Mouse (Mus musculus) midbrain, embryonic 15.5 days (tissue): ENCODE measurements around the gene Kit. TPM values are rescaled to one million over a fixed set of nuclear protein-coding genes. Genes with fewer than 3 reads are reported as not detected.

Experiments
- ATAC-seq: fragments of 200-750 bp; cut with Nextera tagmentation; replicated peaks from 2 replicates; pipeline ENCODE4 v1.8.0; 2017; ENCODE audit warnings: moderate TSS enrichment
- H3K27ac ChIP-seq: fragments of 300-500 bp; sonication (generic); 2 replicates; pipeline ENCODE4 v1.5.1; 2015; ENCODE audit warnings: mild to moderate bottlenecking, inconsistent platforms
- H3K27me3 ChIP-seq: fragments of 300-500 bp; sonication (generic); replicated peaks from 2 replicates; pipeline ENCODE4 v1.6.1; 2015; ENCODE audit warnings: inconsistent platforms
- H3K36me3 ChIP-seq: fragments of 300-500 bp; sonication (generic); replicated peaks from 2 replicates; pipeline ENCODE4 v1.6.1; 2015; ENCODE audit warnings: inconsistent platforms
- H3K4me1 ChIP-seq: fragments of 300-500 bp; sonication (generic); 2 replicates; pipeline ENCODE4 v1.6.1; 2015; ENCODE audit warnings: inconsistent platforms
- H3K4me2 ChIP-seq: fragments of 300-500 bp; sonication (generic); 2 replicates; pipeline ENCODE4 v1.6.1; 2015; ENCODE audit warnings: inconsistent platforms, mild to moderate bottlenecking, moderate library complexity
- H3K4me3 ChIP-seq: fragments of 300-500 bp; sonication (generic); 2 replicates; pipeline ENCODE4 v1.5.1; 2015; ENCODE audit warnings: mild to moderate bottlenecking, inconsistent platforms
- H3K9ac ChIP-seq: fragments of 300-500 bp; sonication (generic); 2 replicates; pipeline ENCODE4 v1.6.1; 2015; ENCODE audit warnings: mild to moderate bottlenecking, inconsistent platforms
- H3K9me3 ChIP-seq: fragments of 300-500 bp; sonication (generic); 2 replicates; pipeline ENCODE4 v1.6.1; 2016; ENCODE audit warnings: inconsistent platforms
- WGBS: fragments of 180-500 bp; shearing (Covaris S2); methylation state at CpG from one replicate; pipeline ENCODE4 v1.1.7; 2015; ENCODE audit warnings: mixed read lengths; 5-methylcytosine and 5-hydroxymethylcytosine counted together
- polyA plus RNA-seq: library from polyadenylated mRNA; unstranded; fragments of >200 nt; fragmentation: Nextera tagmentation; extraction: Ambion mirVana; gene quantifications from 2 replicates; pipeline ENCODE4 v1.2.1, GENCODE M21; 2015

Kit gene
- polyA plus RNA-seq, 1 experiment from 2014 or later = 44.0 TPM

- Histone ChIP-seq H3K4me3 (no peak overlapping the region), H3K9ac (no peak overlapping the region), H3K36me3 (peaks cover 9% of the 10 kb centered on the region; the same call in 1 of the 2 replicates), H3K9me3 (no peaks in the 10 kb centered on the region), H3K4me1 (peaks cover 7% of the 10 kb centered on the region; the same call in 1 of the 2 replicates), H3K27ac (no peak overlapping the region), H3K4me2 (no peak overlapping the region), H3K27me3 (no peaks in the 10 kb centered on the region)
- no peak for ATAC-seq
- 89% methylated on average over 11 of the region's 11 CpGs for WGBS
Observed at GRCm38 (mm10) chr5:75623007-75623406, 48.3 kb downstream of the Kit start.

GRCm38 (mm10) chr5:75623520-75623919, 48.8 kb downstream of the Kit start:
- H3K4me3 ChIP-seq = no peak overlapping the region
- no peak for ATAC-seq
- H3K9ac ChIP-seq = no peak overlapping the region
- no peaks in the 10 kb centered on the region for H3K9me3 ChIP-seq
- 77% methylated on average over 1 of the region's 1 CpGs for WGBS
- H3K4me2 ChIP-seq = no peak overlapping the region
- peaks cover 9% of the 10 kb centered on the region; the same call in 1 of the 2 replicates for H3K36me3 ChIP-seq
- no peaks in the 10 kb centered on the region for H3K27me3 ChIP-seq
- H3K4me1 ChIP-seq = peaks cover 7% of the 10 kb centered on the region; the same call in 1 of the 2 replicates
- H3K27ac ChIP-seq = no peak overlapping the region

GRCm38 (mm10) chr5:75623993-75624706, 49.4 kb downstream of the Kit start:
- Histone ChIP-seq H3K9me3 (no peaks in the 10 kb centered on the region), H3K4me2 (no peak overlapping the region), H3K27me3 (no peaks in the 10 kb centered on the region), H3K9ac (no peak overlapping the region), H3K36me3 (peaks cover 9% of the 10 kb centered on the region; the same call in 1 of the 2 replicates), H3K27ac (no peak overlapping the region), H3K4me3 (no peak overlapping the region), H3K4me1 (peaks cover 7% of the 10 kb centered on the region; the same call in 1 of the 2 replicates)
- 95% methylated on average over 20 of the region's 20 CpGs for WGBS
- ATAC-seq = no peak

- Histone ChIP-seq H3K9ac (no peak overlapping the region), H3K27ac (no peak overlapping the region), H3K36me3 (peaks cover 9% of the 10 kb centered on the region; the same call in 1 of the 2 replicates), H3K4me3 (no peak overlapping the region), H3K4me2 (no peak overlapping the region), H3K4me1 (peaks cover 7% of the 10 kb centered on the region; the same call in 1 of the 2 replicates), H3K9me3 (no peaks in the 10 kb centered on the region), H3K27me3 (no peaks in the 10 kb centered on the region)
- no peak for ATAC-seq
Observed at GRCm38 (mm10) chr5:75625059-75625458, 50.3 kb downstream of the Kit start.

- H3K9me3 ChIP-seq = no peaks in the 10 kb centered on the region
- no peak overlapping the region for H3K4me3 ChIP-seq
- no peak overlapping the region for H3K27ac ChIP-seq
- H3K4me1 ChIP-seq = peaks cover 7% of the 10 kb centered on the region; the same call in 1 of the 2 replicates
- ATAC-seq = peak; percentile 31
- no peak overlapping the region for H3K9ac ChIP-seq
- H3K27me3 ChIP-seq = no peaks in the 10 kb centered on the region
- H3K36me3 ChIP-seq = peaks cover 3% of the 10 kb centered on the region; the same call in 1 of the 2 replicates
- no peak overlapping the region for H3K4me2 ChIP-seq
- 35% methylated on average over 8 of the region's 8 CpGs for WGBS
Observed at GRCm38 (mm10) chr5:75626284-75626683, 51.6 kb downstream of the Kit start.

- Histone ChIP-seq H3K4me2 (no peak overlapping the region), H3K4me3 (no peak overlapping the region), H3K27me3 (no peaks in the 10 kb centered on the region), H3K9me3 (no peaks in the 10 kb centered on the region), H3K9ac (no peak overlapping the region), H3K27ac (no peak overlapping the region), H3K4me1 (peaks cover 7% of the 10 kb centered on the region; the same call in 1 of the 2 replicates), H3K36me3 (0 out of 2 replicates have a peak, but pooled peaks cover under 1% of the 10 kb centered on the region)
- peak; percentile 46; the same call in 1 of the 2 replicates for ATAC-seq
- WGBS = 35% methylated on average over 6 of the region's 6 CpGs
Observed at GRCm38 (mm10) chr5:75626703-75627102, 52.0 kb downstream of the Kit start.

- Histone ChIP-seq H3K36me3 (no peaks in the 10 kb centered on the region), H3K4me2 (no peak overlapping the region), H3K4me3 (no peak overlapping the region), H3K9ac (no peak overlapping the region), H3K27me3 (no peaks in the 10 kb centered on the region), H3K4me1 (peaks cover 5% of the 10 kb centered on the region; the same call in 1 of the 2 replicates), H3K9me3 (no peaks in the 10 kb centered on the region), H3K27ac (no peak overlapping the region)
- WGBS = 93% methylated on average over 5 of the region's 5 CpGs
- no peak for ATAC-seq
Observed at GRCm38 (mm10) chr5:75632257-75632656, 57.5 kb downstream of the Kit start.

- no peak overlapping the region for H3K4me3 ChIP-seq
- H3K9me3 ChIP-seq = no peaks in the 10 kb centered on the region
- H3K4me2 ChIP-seq = no peak overlapping the region
- no peak overlapping the region for H3K9ac ChIP-seq
- no peaks in the 10 kb centered on the region for H3K36me3 ChIP-seq
- no peak overlapping the region for H3K27ac ChIP-seq
- H3K4me1 ChIP-seq = peaks cover 5% of the 10 kb centered on the region; the same call in 1 of the 2 replicates
- 86% methylated on average over 18 of the region's 18 CpGs for WGBS
- H3K27me3 ChIP-seq = no peaks in the 10 kb centered on the region
- ATAC-seq = no peak
Observed at GRCm38 (mm10) chr5:75632846-75633640, 58.3 kb downstream of the Kit start.

GRCm38 (mm10) chr5:75635385-75635784, 60.7 kb downstream of the Kit start:
- Histone ChIP-seq H3K27ac (no peak overlapping the region), H3K9ac (no peak overlapping the region), H3K9me3 (no peaks in the 10 kb centered on the region), H3K4me2 (no peak overlapping the region), H3K27me3 (no peaks in the 10 kb centered on the region), H3K4me3 (no peak overlapping the region), H3K4me1 (peaks cover 5% of the 10 kb centered on the region; the same call in 1 of the 2 replicates), H3K36me3 (no peaks in the 10 kb centered on the region)
- WGBS = 60% methylated on average over 12 of the region's 12 CpGs
- ATAC-seq = peak; percentile 50

- no peaks in the 10 kb centered on the region for H3K9me3 ChIP-seq
- 79% methylated on average over 11 of the region's 11 CpGs for whole genome bisulfite sequencing
- H3K4me3 ChIP-seq = no peak overlapping the region
- H3K36me3 ChIP-seq = no peaks in the 10 kb centered on the region
- H3K4me2 ChIP-seq = no peak overlapping the region
- no peaks in the 10 kb centered on the region for H3K27me3 ChIP-seq
- no peak overlapping the region for H3K27ac ChIP-seq
- no peaks in the 10 kb centered on the region for H3K4me1 ChIP-seq
- ATAC-seq = no peak
- no peak overlapping the region for H3K9ac ChIP-seq
Observed at GRCm38 (mm10) chr5:75640637-75641036, 65.9 kb downstream of the Kit start.

GRCm38 (mm10) chr5:75647046-75647445, 72.3 kb downstream of the Kit start:
- Histone ChIP-seq H3K4me3 (no peak overlapping the region), H3K36me3 (no peaks in the 10 kb centered on the region), H3K27ac (no peak overlapping the region), H3K9me3 (no peaks in the 10 kb centered on the region), H3K4me2 (no peak overlapping the region), H3K4me1 (no peaks in the 10 kb centered on the region), H3K9ac (no peak overlapping the region), H3K27me3 (no peaks in the 10 kb centered on the region)
- ATAC-seq = no peak
- 91% methylated on average over 5 of the region's 5 CpGs for WGBS

- WGBS = 40% methylated on average over 8 of the region's 8 CpGs
- no peaks in the 10 kb centered on the region for H3K9me3 ChIP-seq
- H3K9ac ChIP-seq = no peak overlapping the region
- H3K4me1 ChIP-seq = no peaks in the 10 kb centered on the region
- peaks cover 9% of the 10 kb centered on the region; the same call in 1 of the 2 replicates for H3K36me3 ChIP-seq
- no peak overlapping the region for H3K4me3 ChIP-seq
- ATAC-seq = no peak
- H3K27me3 ChIP-seq = no peaks in the 10 kb centered on the region
- H3K27ac ChIP-seq = no peak overlapping the region
- no peak overlapping the region for H3K4me2 ChIP-seq
Observed at GRCm38 (mm10) chr5:75650566-75650965, 75.8 kb downstream of the Kit start.
